Mouse (Mus musculus) ES-E14 (cell line): ENCODE measurements around the gene Tdrd9. TPM values are rescaled to one million over a fixed set of nuclear protein-coding genes. Genes with fewer than 3 reads are reported as not detected.

Source experiments
- DNase-seq: peaks from one replicate; pipeline ENCODE4 v3.0.0-alpha.2; 2013; ENCODE audit warnings: low read depth, low spot score
- H3K27ac ChIP-seq: 2 replicates; pipeline ENCODE4 v1.5.1; 2012; ENCODE audit warnings: low read depth, mild to moderate bottlenecking, low read length, moderate library complexity, mixed read lengths; ENCODE audit not compliant: poor library complexity, insufficient read depth, severe bottlenecking
- H3K36me3 ChIP-seq: 2 replicates; pipeline ENCODE4 v1.6.1; 2012; ENCODE audit warnings: mild to moderate bottlenecking, low read length, moderate library complexity, mixed read lengths; ENCODE audit not compliant: control insufficient read depth, poor library complexity, insufficient read depth, severe bottlenecking
- H3K4me1 ChIP-seq, 2 experiments: fragments of 150-350 bp in 1 of 2; sonication (generic) in 1 of 2; 2 replicates each; pipeline ENCODE4 v1.6.1; 2012; ENCODE audit warnings: low read length in 2 of 2, mild to moderate bottlenecking in 1 of 2, mixed read lengths in 1 of 2; ENCODE audit not compliant: control insufficient read depth in 2 of 2, insufficient read depth in 2 of 2, poor library complexity in 1 of 2
- H3K4me3 ChIP-seq, 2 experiments: fragments of 150-350 bp in 1 of 2; sonication (generic) in 1 of 2; 2 replicates each; pipeline ENCODE4 v1.5.1; 2012; ENCODE audit warnings: low read length in 2 of 2, low read depth in 1 of 2, mild to moderate bottlenecking in 1 of 2, mixed read lengths in 1 of 2; ENCODE audit not compliant: insufficient read depth in 1 of 2, poor library complexity in 1 of 2, severe bottlenecking in 1 of 2
- H3K9ac ChIP-seq: 2 replicates; pipeline ENCODE4 v1.6.1; 2012; ENCODE audit warnings: low read depth, mild to moderate bottlenecking, low read length, mixed read lengths; ENCODE audit not compliant: poor library complexity, insufficient read depth, severe bottlenecking
- H3K9me3 ChIP-seq: fragments of 150-350 bp; sonication (generic); 2 replicates; pipeline ENCODE4 v1.6.1; 2012; ENCODE audit warnings: low read depth, mild to moderate bottlenecking, low read length; ENCODE audit not compliant: control insufficient read depth, insufficient read depth
- CHD2 ChIP-seq: IDR thresholded peaks from 2 replicates; pipeline ENCODE4 v1.6.1; 2014; ENCODE audit warnings: mild to moderate bottlenecking, low read depth, low read length, inconsistent platforms
- HCFC1 ChIP-seq: IDR thresholded peaks from 2 replicates; pipeline ENCODE4 v1.6.1; 2012; ENCODE audit warnings: low read length, inconsistent platforms, borderline replicate concordance; ENCODE audit not compliant: insufficient read depth
- MAFK ChIP-seq: IDR thresholded peaks from 2 replicates; pipeline ENCODE4 v1.6.1; 2014; ENCODE audit warnings: mild to moderate bottlenecking, low read depth, low read length, inconsistent platforms; ENCODE audit not compliant: insufficient read depth
- ZC3H11A ChIP-seq: IDR thresholded peaks from 2 replicates; pipeline ENCODE4 v1.6.1; 2012; ENCODE audit warnings: low read depth, mild to moderate bottlenecking, inconsistent platforms, low read length, borderline replicate concordance
- ZNF384 ChIP-seq: IDR thresholded peaks from 2 replicates; pipeline ENCODE4 v1.6.1; 2012; ENCODE audit warnings: low read depth, low read length, inconsistent platforms
- in situ Hi-C, 2 experiments: fragments of 600-800 bp; cut with MboI; formaldehyde crosslinking; loops; one replicate each; pipeline ENCODE4 v1.15.1; 2025; ENCODE audit warnings: low sequenced_read_pairs in 2 of 2, inconsistent platforms in 1 of 2; ENCODE audit not compliant: unreplicated experiment in 2 of 2
- total RNA-seq: library from RNA; depleted of rRNA; stranded (reverse); fragments of 300-350 nt; gene quantifications from 2 replicates; pipeline ENCODE4 v1.2.3, GENCODE M21; 2012

Gene Tdrd9
- total RNA-seq, 1 experiment: 0.67 TPM

DNA sequence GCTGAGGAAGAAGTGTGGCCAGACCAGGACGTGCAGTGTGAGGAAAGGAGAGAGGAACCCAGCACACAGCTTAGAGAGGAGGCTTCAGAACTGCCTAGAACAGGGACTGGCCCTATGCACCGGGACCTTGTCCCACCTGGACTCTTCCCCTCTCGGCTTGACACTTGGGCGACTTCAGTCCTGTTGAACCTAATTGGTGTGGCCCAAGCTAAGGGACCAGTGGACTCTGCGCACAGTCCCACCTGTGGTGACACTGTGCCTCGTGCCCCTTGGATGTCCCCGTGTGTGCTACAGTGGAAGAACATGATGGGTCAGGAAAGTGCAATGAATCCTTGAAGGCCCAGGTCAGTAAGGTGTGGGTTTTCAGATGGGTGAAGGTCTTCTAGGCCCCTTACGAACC lies 136.3 kb downstream of the Tdrd9 start:
- DNase-seq: no peak
- no peaks in the 10 kb centered on the region for H3K36me3 ChIP-seq
- no peak for TF ChIP-seq HCFC1
- TF ChIP-seq CHD2: no peak
- TF ChIP-seq ZC3H11A: no peak
- TF ChIP-seq MAFK: no peak
- TF ChIP-seq ZNF384: no peak
- H3K27ac ChIP-seq: no peak overlapping the region
- peaks cover 1 to 13% of the 10 kb centered on the region in 2 experiments; a peak in 2 of 4 replicates for H3K4me1 ChIP-seq
- H3K9me3 ChIP-seq: no peaks in the 10 kb centered on the region
- no peak overlapping the region for H3K4me3 ChIP-seq
- no peak overlapping the region for H3K9ac ChIP-seq
- in situ Hi-C loops: no loop called here

DNA sequence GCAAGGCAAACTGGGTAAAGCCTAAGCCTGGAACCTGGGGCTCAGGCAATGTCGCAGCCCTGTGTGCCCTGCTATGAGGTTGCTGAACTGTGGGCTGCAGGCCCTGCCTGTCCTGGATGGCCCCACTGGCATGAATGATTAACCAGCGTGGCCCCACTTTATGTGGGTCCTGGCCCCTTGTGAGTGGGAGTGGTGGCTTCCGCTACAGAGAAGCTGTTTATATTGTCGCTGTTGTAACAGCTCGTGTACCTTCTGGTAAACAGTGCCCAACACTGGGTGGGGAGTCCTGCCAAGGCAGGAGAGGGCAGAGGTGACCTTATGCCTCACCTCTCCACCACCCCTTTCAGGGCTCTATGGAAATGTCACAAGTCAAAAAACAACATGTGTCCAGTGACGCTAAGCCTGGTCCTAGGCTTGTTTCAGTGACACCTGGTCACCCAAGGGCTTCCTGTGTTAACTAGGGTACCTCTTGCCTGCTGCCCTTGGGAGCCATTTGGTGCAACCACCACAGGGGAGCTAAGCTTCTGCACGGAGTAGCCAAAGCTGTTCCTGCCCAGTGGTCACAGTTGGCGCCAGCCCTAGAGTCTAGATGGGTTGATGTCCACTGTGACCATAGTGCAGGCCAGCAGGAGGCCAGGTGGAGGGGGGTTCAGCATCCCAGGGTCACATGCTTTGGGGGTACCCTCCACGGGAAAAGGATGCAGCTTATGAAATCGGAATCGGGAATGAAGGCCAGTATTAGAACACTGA lies 137.5 kb downstream of the Tdrd9 start:
- in situ Hi-C loops: no loop called here
- peaks cover 1 to 21% of the 10 kb centered on the region in 2 experiments; a peak in 2 of 4 replicates for H3K4me1 ChIP-seq
- H3K4me3 ChIP-seq: no peak overlapping the region
- DNase-seq: no peak
- no peak overlapping the region for H3K9ac ChIP-seq
- H3K36me3 ChIP-seq: no peaks in the 10 kb centered on the region
- no peaks in the 10 kb centered on the region for H3K9me3 ChIP-seq
- no peak overlapping the region for H3K27ac ChIP-seq
- TF ChIP-seq MAFK: no peak
- TF ChIP-seq HCFC1: no peak
- TF ChIP-seq ZC3H11A: no peak
- TF ChIP-seq ZNF384: no peak
- no peak for TF ChIP-seq CHD2

DNA sequence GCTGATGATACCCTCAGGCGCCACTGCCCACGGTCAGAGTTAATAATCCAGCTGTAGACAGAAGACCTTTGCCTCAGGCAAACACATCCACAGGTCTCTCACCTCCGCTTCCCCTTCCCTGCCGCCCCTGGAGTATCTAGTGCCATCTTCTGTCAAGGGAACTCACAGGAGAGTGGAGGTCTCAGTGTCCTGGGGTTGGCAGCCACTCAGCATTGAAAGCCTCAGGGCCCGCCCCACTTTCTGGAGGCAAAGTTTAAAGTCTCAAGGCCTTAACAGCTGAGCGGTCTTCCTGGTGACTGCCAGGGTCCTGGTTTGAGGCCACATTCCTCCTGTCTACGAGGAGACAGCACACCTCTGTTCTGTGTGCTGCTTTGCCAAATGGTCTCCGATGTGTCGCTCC lies 138.3 kb downstream of the Tdrd9 start:
- H3K9ac ChIP-seq: no peak overlapping the region
- H3K4me3 ChIP-seq: no peak overlapping the region
- peaks cover 1 to 21% of the 10 kb centered on the region in 2 experiments; a peak in 2 of 4 replicates for H3K4me1 ChIP-seq
- in situ Hi-C loops: no loop called here
- no peak for DNase-seq
- H3K36me3 ChIP-seq: no peaks in the 10 kb centered on the region
- H3K9me3 ChIP-seq: no peaks in the 10 kb centered on the region
- no peak overlapping the region for H3K27ac ChIP-seq
- no peak for TF ChIP-seq ZC3H11A

DNA sequence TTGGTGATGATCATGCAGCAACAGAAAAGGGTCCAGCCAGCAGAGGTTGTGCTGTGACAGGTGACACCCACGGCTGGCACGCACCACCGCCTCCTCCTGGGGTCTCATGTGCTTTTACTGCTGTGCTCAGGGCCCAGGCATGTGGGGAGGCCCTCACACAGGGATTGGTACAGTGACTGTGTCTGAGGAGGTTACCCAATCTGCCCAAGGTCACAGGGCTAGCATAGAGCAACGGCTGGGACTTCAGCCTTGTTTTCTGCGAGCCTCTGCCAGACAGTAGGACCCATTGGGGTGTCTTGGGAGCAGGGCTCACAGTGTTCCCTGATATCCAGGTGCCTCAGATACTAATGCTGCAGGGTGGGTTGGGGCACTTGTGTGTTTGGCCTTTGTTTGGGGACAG lies 140.0 kb downstream of the Tdrd9 start:
- Histone ChIP-seq H3K9ac (no peak overlapping the region), H3K36me3 (no peaks in the 10 kb centered on the region), H3K4me3 (no peak overlapping the region), H3K4me1 (peaks cover 0 to 16% of the 10 kb centered on the region in 2 experiments; a peak in 2 of 4 replicates), H3K9me3 (no peaks in the 10 kb centered on the region), H3K27ac (no peak overlapping the region)
- no peak for TF ChIP-seq HCFC1
- TF ChIP-seq ZNF384: no peak
- TF ChIP-seq MAFK: no peak
- in situ Hi-C loops: no loop called here
- DNase-seq: no peak

DNA sequence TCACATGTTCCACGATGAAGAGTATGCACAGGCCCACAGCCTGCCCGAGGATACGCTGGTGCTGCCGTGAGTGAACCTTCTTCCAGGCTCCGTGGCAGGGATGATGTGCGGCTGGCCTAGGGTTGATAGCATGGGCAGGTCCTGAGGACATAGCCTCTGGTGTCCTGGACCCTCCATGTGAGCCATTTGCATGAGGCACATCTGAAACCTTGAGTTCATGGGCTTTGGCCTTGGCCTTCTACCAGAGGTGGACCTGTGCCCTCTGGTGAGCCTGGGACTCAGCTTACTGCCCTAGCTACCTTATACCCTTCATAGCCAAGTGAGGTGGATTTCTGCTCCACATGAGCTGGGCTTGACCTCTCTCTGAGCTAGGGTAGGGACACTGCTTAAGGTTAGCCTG lies 140.9 kb downstream of the Tdrd9 start:
- Histone ChIP-seq H3K9me3 (no peaks in the 10 kb centered on the region), H3K27ac (no peak overlapping the region), H3K36me3 (no peaks in the 10 kb centered on the region), H3K4me3 (no peak overlapping the region), H3K4me1 (peaks cover 0 to 16% of the 10 kb centered on the region in 2 experiments; a peak in 2 of 4 replicates), H3K9ac (no peak overlapping the region)
- in situ Hi-C loops: no loop called here
- no peak for TF ChIP-seq MAFK
- TF ChIP-seq ZNF384: no peak
- TF ChIP-seq HCFC1: no peak
- DNase-seq: no peak
